Mouse (Mus musculus) lung, postnatal 0 days (tissue): ENCODE measurements at regions not wholly inside any gene's neighbourhood (a gene's known extent, or its start where the extent isn't known, plus 50 kb on each side); places are given as distances from the start of the nearest gene placed in this dataset.
"Not testable (repeated sequence)": the region's sequence is repeated elsewhere in the genome, so short reads cannot be mapped to it uniquely, and the experiment has no call there.

ENCODE experiments used
- ATAC-seq: fragments of 200-750 bp; cut with Nextera tagmentation; 2 replicates; pipeline ENCODE4 v1.8.0; 2017; ENCODE audit warnings: moderate library complexity
- DNase-seq: peaks from one replicate; pipeline ENCODE4 v3.0.0-alpha.2; 2016; ENCODE audit warnings: low spot score
- H3K27ac ChIP-seq: fragments of 300-500 bp; sonication (generic); 2 replicates; pipeline ENCODE4 v1.5.1; 2014; ENCODE audit warnings: antibody characterized with exemption, mild to moderate bottlenecking, low read length, mixed read lengths
- H3K27me3 ChIP-seq: fragments of 300-500 bp; sonication (generic); replicated peaks from 2 replicates; pipeline ENCODE4 v1.6.1; 2014; ENCODE audit warnings: low read length, mixed read lengths; ENCODE audit not compliant: insufficient read depth
- H3K36me3 ChIP-seq: fragments of 300-500 bp; sonication (generic); 2 replicates; pipeline ENCODE4 v1.6.1; 2014; ENCODE audit warnings: low read length, mixed read lengths; ENCODE audit not compliant: insufficient read depth
- H3K4me1 ChIP-seq: fragments of 300-500 bp; sonication (generic); 2 replicates; pipeline ENCODE4 v1.6.1; 2014; ENCODE audit warnings: antibody characterized with exemption, low read depth, low read length, mixed read lengths; ENCODE audit not compliant: insufficient read depth
- H3K4me2 ChIP-seq: fragments of 300-500 bp; sonication (generic); replicated peaks from 2 replicates; pipeline ENCODE4 v1.6.1; 2014; ENCODE audit warnings: low read depth, mild to moderate bottlenecking, low read length, moderate library complexity, mixed read lengths
- H3K4me3 ChIP-seq: fragments of 300-500 bp; sonication (generic); 2 replicates; pipeline ENCODE4 v1.5.1; 2014; ENCODE audit warnings: low read depth, low read length
- H3K9ac ChIP-seq: fragments of 300-500 bp; sonication (generic); replicated peaks from 2 replicates; pipeline ENCODE4 v1.6.1; 2014; ENCODE audit warnings: low read depth, mild to moderate bottlenecking
- H3K9me3 ChIP-seq: fragments of 300-500 bp; sonication (generic); 2 replicates; pipeline ENCODE4 v1.6.1; 2016; ENCODE audit warnings: low read length, mixed read lengths
- CTCF ChIP-seq: IDR thresholded peaks from 2 replicates; pipeline ENCODE4 v1.5.1; 2016; ENCODE audit warnings: antibody characterized with exemption, mild to moderate bottlenecking
- EP300 ChIP-seq: IDR thresholded peaks from 2 replicates; pipeline ENCODE4 v1.6.1; 2016; ENCODE audit warnings: antibody characterized with exemption, mild to moderate bottlenecking, control low read depth
- WGBS: fragments of 180-500 bp; shearing (Covaris S2); extraction: QIAGEN DNeasy Blood & Tissue Kit; methylation state at CpG from one replicate; pipeline ENCODE4 v1.1.7; 2014; 5-methylcytosine and 5-hydroxymethylcytosine counted together

DNA sequence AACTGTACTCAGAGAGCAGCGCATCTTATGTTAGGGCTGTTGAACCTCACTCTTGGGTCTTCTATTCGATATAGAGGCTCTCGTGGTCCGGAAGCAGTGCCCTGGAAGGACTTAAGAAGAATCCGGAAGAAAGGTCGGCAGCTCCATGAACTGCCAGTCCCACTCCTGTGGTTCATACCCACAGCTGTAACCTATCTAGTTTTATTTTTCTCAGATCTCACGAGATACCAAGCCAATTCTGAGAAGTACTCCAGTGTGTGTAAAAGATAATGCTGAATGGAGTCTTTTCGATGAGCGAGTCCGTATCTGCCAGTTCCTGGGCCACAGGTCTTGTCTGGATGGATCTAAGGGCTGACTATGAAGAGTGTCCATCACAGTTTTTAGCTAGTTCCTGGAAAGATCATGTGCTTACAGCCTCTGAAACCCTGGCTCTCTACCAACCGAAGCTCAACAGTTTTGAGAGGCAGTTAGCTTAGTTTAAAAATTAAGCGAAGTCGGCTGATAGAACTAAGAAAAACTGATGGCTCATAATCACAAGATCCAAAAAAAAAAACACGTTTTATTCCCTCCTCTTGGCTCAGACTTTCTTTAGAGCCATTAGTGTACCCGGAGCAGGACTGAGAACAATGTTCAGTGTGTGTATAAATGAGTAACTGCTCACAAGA, 86.5 kb upstream of the Abca1 start:
- no peak overlapping the region for H3K27ac ChIP-seq
- peak; percentile 43 for ATAC-seq
- TF ChIP-seq CTCF: no peak
- TF ChIP-seq EP300: no peak

DNA sequence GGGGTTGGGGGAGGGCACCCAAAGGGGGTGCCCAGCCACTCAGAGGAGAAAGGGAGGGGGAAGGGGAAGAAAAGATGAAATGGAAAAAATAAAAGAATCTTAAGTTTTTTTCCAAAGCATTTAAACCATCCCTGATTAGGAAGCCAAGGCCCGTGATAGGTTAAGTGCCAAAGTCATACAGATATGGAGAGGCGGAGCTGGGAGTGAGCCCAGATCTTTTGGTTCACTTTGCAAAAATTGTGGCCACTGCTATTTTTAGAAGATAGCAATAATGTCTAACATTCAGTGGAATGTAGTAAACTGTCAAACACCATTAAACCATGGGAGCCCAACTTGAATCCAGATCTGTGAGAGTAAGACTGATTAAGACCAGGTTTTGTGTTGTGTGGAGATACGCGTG, 85.9 kb upstream of the Abca1 start:
- 77% methylated on average over 4 of the region's 4 CpGs for WGBS
- no peak overlapping the region for H3K4me3 ChIP-seq
- H3K36me3 ChIP-seq: no peaks in the 10 kb centered on the region
- H3K9me3 ChIP-seq: no peaks in the 10 kb centered on the region
- H3K4me2 ChIP-seq: no peak overlapping the region
- DNase-seq: no peak
- H3K27ac ChIP-seq: no peak overlapping the region
- TF ChIP-seq EP300 (no peak), CTCF (no peak)
- no peaks in the 10 kb centered on the region for H3K4me1 ChIP-seq
- no peaks in the 10 kb centered on the region for H3K27me3 ChIP-seq
- ATAC-seq: no peak
- H3K9ac ChIP-seq: no peak overlapping the region

More for the DNA sequence above, 86.5 kb upstream of the Abca1 start:
- Histone ChIP-seq H3K36me3 (no peaks in the 10 kb centered on the region), H3K4me1 (no peaks in the 10 kb centered on the region), H3K4me3 (no peak overlapping the region), H3K9me3 (no peaks in the 10 kb centered on the region), H3K4me2 (no peak overlapping the region), H3K9ac (no peak overlapping the region), H3K27me3 (no peaks in the 10 kb centered on the region)
- DNase-seq: peak; percentile 41
- WGBS: 59% methylated on average over 15 of the region's 15 CpGs

DNA sequence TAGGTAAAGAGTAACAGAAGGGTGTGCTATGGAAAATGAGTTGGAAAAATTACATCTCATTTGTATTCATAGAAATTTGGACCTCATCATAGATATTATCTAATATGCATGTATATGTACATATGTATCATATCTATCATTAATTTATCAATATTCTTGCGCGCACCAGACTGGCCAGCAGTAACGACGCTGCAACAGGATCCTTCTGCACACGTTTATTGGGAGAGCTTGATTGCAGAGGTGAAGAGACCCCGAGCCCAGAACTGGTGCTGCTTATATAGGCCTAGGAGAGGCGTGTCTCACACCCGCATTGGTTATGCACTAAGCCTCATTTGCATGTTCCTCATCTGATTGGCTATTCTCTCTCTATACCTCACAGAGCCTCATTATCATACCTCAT, 83.8 kb upstream of the Abca1 start:
- not testable (repeated sequence) for ATAC-seq
- WGBS: 92% methylated on average over 8 of the region's 8 CpGs

DNA sequence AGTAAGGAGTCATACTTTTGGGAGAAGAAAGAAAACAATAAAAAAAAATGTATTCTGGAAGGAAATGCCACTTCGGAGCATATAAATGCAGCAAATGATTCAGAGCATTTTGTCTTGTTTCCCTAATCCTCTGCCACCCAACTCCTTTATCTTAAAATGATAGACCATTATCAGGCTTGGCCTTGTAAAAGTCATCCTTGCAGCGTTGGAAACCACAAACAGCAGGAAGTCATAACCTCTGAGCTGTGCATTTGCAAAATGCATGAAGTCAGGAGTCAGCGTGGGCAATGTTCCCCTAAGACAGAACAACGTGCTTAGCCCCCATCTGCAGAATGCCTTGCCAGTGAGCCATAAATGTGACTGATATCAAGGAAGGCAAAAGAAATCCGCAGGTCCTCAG, 80.2 kb upstream of the Abca1 start:
- TF ChIP-seq CTCF (no peak), EP300 (no peak)
- Histone ChIP-seq H3K27me3 (no peaks in the 10 kb centered on the region), H3K27ac (no peak overlapping the region), H3K4me3 (no peak overlapping the region), H3K9ac (no peak overlapping the region), H3K9me3 (no peaks in the 10 kb centered on the region), H3K36me3 (no peaks in the 10 kb centered on the region), H3K4me2 (no peak overlapping the region), H3K4me1 (no peaks in the 10 kb centered on the region)
- DNase-seq (no peak), ATAC-seq (no peak)
- 57% methylated on average over 5 of the region's 5 CpGs for WGBS

More for the DNA sequence above, 83.8 kb upstream of the Abca1 start:
- not testable (repeated sequence) for H3K9ac ChIP-seq, H3K9me3 ChIP-seq, H3K27me3 ChIP-seq, H3K27ac ChIP-seq, H3K36me3 ChIP-seq, H3K4me1 ChIP-seq, H3K4me2 ChIP-seq, H3K4me3 ChIP-seq, DNase-seq

DNA sequence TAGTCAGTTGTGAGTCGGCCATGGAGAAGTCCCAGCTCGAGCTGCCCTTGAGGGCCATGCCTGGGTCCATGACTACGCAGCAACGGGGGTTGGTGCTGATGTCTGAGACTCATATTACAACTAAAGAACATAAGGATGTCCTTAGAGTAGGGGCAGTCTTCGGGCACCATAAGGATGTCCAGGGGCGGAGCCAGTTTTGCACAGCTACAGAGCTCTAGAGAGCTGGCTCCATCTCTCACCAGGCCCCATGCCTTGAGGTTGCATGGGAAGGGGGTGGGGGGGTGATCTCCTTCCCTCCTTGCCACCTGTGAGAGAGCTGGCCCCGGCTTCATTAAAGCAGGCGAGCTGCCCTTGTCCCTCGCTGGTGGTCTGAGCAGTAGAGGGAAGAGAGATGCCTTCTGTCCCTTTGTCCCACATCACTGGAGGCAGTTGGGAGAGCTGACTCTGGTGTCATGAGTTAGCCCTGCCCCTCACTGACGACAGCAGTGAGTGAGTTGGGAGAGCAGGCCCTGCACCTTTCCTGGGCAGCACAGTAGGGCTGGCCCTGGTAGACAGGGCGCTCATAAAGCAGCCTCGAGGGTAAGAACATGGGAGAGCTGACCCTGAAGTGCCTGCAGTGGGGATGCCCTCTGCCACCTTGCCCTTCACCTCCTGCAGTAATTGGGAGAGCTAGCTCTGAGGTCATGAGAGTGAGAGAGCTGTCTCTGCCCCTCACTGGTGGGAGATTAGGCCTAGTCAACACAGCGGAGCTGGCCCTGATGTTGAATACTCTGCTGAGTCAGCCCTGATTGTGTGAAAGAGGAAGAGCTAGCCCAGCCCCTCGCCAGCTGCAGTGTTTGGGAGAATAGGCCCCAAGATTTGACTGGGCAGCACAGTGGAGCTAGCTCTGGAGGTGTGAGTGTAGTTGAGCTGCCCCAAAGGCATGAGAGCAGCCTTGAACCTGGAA, 78.9 kb upstream of the Abca1 start:
- 74% methylated on average over 14 of the region's 14 CpGs for WGBS

DNA sequence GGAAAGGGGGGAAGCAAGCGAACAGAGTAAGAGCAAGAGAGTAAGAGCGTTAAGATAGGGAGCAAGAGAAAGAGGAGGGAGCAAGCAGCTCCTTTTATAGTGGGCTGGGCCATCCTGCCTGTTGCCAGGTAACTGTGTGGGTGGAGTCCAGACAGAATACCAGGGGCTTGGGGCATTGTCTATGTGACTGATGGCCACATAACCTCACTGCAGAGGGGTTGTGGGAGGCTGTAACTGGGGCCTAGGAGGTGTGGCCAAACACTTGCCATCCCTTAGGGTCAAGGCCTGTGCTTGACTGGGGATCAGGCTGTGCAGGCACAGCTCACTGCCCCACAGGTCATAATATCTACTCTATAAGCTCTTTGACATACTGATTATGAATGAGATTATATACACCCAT, 76.2 kb upstream of the Abca1 start:
- H3K27me3 ChIP-seq: no peaks in the 10 kb centered on the region
- H3K4me3 ChIP-seq: no peak overlapping the region
- H3K27ac ChIP-seq: no peak overlapping the region
- no peak overlapping the region for H3K9ac ChIP-seq
- ATAC-seq: no peak
- no peaks in the 10 kb centered on the region for H3K36me3 ChIP-seq
- no peak for DNase-seq
- TF ChIP-seq CTCF: no peak
- TF ChIP-seq EP300: no peak
- H3K4me2 ChIP-seq: no peak overlapping the region
- H3K4me1 ChIP-seq: no peaks in the 10 kb centered on the region
- 55% methylated on average over 2 of the region's 2 CpGs for WGBS
- no peaks in the 10 kb centered on the region for H3K9me3 ChIP-seq

More for the DNA sequence above, 78.9 kb upstream of the Abca1 start:
- Histone ChIP-seq H3K27ac (no peak overlapping the region), H3K36me3 (no peaks in the 10 kb centered on the region), H3K4me3 (no peak overlapping the region), H3K4me1 (no peaks in the 10 kb centered on the region), H3K4me2 (no peak overlapping the region), H3K9me3 (no peaks in the 10 kb centered on the region), H3K9ac (no peak overlapping the region), H3K27me3 (no peaks in the 10 kb centered on the region)
- TF ChIP-seq CTCF: no peak
- no peak for TF ChIP-seq EP300
- DNase-seq (no peak), ATAC-seq (no peak)
